Mouse (Mus musculus): ENCODE data around the gene Clec5a. TPM values are rescaled to one million over a fixed set of nuclear protein-coding genes. Genes with fewer than 3 reads are reported as not detected.
"Not testable (repeated sequence)": the region's sequence is repeated elsewhere in the genome, so short reads cannot be mapped to it uniquely, and the experiment has no call there.

Gene Clec5a
- under 1 TPM; 0.45 to 0.71 TPM for total RNA-seq (2021)

- no peak for DNase-seq
Observed at GRCm38 (mm10) chr6:40585645-40586044, at the start of gene Clec5a. Gene Clec5a (minus strand): TSS chr6:40585821.

DNA sequence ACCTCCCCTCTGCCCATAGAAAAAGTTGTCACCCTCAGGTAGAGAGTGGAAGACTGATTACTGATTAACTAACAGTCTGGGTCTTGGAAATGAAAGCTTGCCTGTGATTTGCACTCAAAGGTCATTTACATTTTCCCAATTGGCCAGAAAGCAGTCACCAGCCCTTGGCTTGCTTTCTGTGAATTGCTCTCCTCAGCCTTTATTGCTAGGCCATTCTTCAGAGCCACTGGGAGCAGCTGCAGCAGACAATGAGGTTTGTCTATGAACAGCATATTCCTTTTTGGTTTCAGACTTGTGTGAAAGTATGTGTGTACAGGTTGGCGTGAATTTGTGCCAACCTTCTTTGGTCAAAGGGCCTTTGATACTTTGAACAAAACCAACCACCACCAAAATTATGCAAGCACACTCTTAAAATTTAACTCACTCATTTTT is 49.0 kb upstream of the Clec5a start:
- DNase-seq: no peak

DNA sequence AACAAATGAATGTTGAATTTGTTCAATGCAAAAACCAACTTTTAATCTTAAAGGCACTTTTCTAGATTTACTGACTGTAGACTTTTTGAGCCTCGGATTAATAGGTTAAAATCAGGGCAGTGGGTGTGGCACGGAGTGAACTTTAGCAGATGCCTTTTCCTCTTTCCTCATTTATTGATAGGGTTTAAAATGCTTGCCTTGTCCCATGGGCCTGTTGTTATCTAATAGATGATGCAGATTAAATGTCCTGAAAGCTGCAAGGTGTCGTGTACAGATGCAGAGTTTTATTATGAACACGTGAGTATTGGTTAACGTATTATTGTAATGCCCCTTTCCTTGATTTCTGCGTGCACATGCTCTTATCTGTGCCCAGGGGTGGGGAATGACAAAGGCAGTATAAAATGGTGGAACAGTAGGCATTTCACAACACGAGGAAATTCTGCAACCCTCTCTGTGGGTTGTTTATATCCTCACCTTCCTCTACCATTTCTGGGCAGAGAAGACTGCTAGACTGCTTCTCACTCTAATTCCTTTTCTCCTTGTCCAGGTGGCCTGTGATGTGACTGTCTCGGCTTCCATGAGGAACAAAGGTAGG is 42.9 kb upstream of the Clec5a start, which contains the start of gene Mgam:
Gene Mgam (plus strand): TSS at position 426 of the 595 bp plus-strand sequence.
- DNase-seq: no peak

DNA sequence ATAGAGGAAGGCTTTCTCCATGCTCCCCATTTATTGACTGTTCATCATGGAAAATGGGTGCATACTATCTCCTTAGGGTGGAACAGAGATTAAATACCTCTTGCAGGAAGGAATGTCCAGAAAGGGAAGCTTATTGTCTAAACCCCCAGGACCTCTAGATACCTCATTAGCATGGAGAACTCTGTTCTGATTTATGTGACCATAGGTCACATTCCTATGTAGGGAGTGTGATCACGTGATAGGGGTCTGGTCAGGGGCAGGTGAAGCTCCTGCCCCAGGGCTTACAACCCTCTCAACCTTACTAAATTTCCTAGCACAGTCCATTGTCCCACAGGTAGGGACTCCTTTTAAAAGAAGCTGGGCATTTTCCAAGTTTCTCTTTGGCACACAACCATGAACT is 40.5 kb upstream of the Clec5a start:
- no peak for DNase-seq

DNA sequence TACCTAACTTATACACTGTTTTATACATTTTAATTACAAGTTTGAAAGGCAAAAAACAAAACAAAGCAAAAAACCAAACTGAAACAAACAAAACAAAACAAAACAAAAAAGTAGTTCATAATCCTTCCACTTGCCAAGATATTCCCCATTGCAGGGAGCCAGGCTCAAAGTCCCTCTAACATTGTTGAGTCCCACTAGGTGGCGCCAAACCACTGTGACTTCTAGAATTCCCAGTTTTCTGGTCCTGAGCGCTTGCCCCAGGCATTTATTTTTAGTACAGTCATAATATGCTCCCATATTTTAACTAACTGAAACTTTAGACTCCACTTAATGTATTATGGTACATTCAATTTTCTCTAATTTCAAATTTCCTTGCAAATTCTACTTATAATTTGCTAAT is 32.3 kb upstream of the Clec5a start:
- peak; percentile 78 for DNase-seq

GRCm38 (mm10) chr6:40613260-40613852 is 27.7 kb upstream of the Clec5a start, which contains the start of gene Tas2r138:
Gene Tas2r138 (minus strand): TSS chr6:40613310.
- no peak for DNase-seq

DNA sequence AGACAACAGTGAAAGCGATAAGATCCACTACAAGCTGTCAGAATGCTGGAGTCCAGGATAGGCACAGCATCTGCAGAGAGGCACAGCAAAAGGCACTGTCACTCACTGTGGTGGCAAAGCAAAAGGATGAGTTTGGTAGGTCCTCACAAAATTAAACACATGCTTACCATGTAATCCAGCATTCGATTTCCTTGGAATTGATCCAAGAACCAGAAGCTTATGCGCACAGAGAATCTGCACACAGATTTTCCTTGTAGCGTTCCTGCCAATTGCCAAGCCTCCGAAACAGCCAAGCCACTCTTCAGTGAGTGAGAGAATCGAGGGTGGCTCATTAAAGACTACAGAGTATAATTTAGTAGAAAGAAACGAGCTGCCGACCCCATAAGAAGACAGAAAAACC is 24.6 kb upstream of the Clec5a start:
- DNase-seq: no peak

- peak; percentile 24 for DNase-seq
Observed at GRCm38 (mm10) chr6:40607431-40607830, 21.8 kb upstream of the Clec5a start.

GRCm38 (mm10) chr6:40598546-40598945 is 12.9 kb upstream of the Clec5a start:
- DNase-seq: not testable (repeated sequence)

GRCm38 (mm10) chr6:40594804-40595550 is 9.4 kb upstream of the Clec5a start:
- DNase-seq: no peak

GRCm38 (mm10) chr6:40588346-40588745 is 2.7 kb upstream of the Clec5a start:
- DNase-seq: no peak

DNA sequence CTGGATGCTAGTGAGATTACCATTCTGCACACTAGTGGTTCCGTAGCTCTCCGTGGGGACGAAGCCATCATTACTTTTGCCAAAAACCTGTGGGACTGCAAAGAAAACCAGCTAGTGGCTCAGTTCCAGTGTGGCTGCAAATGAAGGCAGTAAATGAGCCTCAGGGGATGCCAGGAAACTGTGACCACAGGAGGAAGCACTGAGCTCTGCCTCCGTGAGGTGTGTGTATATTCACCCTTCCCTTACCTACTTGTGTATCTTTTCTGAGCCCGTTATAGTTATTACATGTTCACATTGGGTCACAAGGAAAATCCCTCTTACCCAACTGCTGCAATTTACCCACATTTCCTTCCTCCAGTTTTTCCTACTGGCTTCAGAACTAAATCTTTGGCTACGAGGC is 1.3 kb downstream of the Clec5a start:
- DNase-seq: no peak

DNA sequence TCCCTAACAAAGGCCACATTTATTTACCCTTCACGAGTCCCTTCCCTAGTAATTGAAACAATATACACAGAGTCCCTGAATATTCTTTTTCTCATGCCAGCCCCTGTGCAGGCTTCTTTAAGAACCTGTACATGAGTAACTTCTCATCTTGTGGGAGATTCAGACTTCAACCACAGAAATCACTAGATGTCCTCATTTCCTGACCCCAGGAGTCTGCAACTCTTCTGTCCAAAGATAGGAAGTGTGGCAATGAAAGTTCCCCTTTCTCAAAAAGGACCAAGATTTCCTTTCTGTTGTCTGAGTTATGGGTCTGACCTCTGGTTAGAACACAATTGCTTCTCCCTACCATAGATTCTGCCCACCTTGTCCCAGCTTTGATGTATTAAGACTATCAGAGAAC is 9.3 kb downstream of the Clec5a start:
- no peak for DNase-seq

- no peak for DNase-seq
Observed at GRCm38 (mm10) chr6:40573618-40574017, 12.0 kb downstream of the Clec5a start.

DNA sequence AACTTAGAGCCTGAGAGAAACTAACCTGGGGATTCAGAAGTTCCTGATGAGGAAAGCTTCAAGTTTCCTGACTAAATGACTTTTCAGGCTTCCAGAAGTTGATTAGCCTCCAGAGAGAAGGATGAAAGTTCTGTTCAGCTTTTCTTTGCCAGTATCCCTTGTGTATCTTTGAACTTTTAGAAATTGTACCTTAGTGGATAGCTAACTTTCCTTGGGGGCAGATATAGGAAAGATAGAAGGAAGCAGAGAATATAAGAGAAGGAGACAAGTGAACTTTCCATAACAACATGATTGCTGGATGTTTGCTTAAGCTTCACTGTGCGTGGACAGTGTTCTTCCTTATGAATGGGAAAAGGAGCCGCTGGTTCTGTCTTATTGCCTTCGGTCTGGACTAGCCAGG is 16.4 kb downstream of the Clec5a start, which contains the start of gene Olfr460:
Gene Olfr460 (plus strand): TSS at position 301 of the 400 bp plus-strand sequence.
- DNase-seq: no peak

- no peak for DNase-seq
Observed at GRCm38 (mm10) chr6:40554950-40555349, 30.7 kb downstream of the Clec5a start, which contains the start of gene Olfr461. Gene Olfr461 (minus strand): TSS chr6:40555050.

- DNase-seq: no peak
Observed at GRCm38 (mm10) chr6:40544690-40545089, 40.9 kb downstream of the Clec5a start.

Other genes starting within 250 kb of the Clec5a start
- 1 to 10 TPM; 3.1 to 3.7 TPM for gene E330009J07Rik, start 149.7 kb downstream of the Clec5a start, total RNA-seq (2021)
- not detected for gene Wee2, start 146.7 kb downstream of the Clec5a start, total RNA-seq (2021)
- 10 to 100 TPM; 37.5 to 39.9 TPM for gene Ssbp1, start 114.5 kb downstream of the Clec5a start, total RNA-seq (2021)
- not detected for gene Tas2r137, start 94.6 kb downstream of the Clec5a start, total RNA-seq (2021)
- gene Tas2r108, start 92.3 kb downstream of the Clec5a start, total RNA-seq (2021): not detected
- not detected for gene Prss37, start 66.3 kb downstream of the Clec5a start, total RNA-seq (2021)
- gene Olfr461, start 30.8 kb downstream of the Clec5a start, total RNA-seq (2021): not detected
- not detected for gene Olfr460, start 16.3 kb downstream of the Clec5a start, total RNA-seq (2021)
- gene Tas2r138, start 27.5 kb upstream of the Clec5a start, total RNA-seq (2021): not detected
- gene Mgam, start 43.0 kb upstream of the Clec5a start, total RNA-seq (2021): 1 to 10 TPM in 1 of 2 experiments, under 1 TPM in 1; 0.36 to 1.5 TPM